Mouse (Mus musculus) mouse embryonic stem cell (cell line): ENCODE results near the gene Zpbp.

Experiments
- in situ Hi-C, 2 experiments: fragments of 300-500 bp; cut with MboI; formaldehyde crosslinking; loops; 1 replicate in 1 of 2; 3 replicates in 1 of 2; pipeline ENCODE4 v1.14.3; 2019 to 2020; ENCODE audit warnings: low sequenced_read_pairs in 2 of 2, low pct_unique_long_range_greater_than_20kb in 1 of 2, mixed read lengths in 1 of 2; ENCODE audit not compliant: unreplicated experiment in 1 of 2

Zpbp gene

DNA sequence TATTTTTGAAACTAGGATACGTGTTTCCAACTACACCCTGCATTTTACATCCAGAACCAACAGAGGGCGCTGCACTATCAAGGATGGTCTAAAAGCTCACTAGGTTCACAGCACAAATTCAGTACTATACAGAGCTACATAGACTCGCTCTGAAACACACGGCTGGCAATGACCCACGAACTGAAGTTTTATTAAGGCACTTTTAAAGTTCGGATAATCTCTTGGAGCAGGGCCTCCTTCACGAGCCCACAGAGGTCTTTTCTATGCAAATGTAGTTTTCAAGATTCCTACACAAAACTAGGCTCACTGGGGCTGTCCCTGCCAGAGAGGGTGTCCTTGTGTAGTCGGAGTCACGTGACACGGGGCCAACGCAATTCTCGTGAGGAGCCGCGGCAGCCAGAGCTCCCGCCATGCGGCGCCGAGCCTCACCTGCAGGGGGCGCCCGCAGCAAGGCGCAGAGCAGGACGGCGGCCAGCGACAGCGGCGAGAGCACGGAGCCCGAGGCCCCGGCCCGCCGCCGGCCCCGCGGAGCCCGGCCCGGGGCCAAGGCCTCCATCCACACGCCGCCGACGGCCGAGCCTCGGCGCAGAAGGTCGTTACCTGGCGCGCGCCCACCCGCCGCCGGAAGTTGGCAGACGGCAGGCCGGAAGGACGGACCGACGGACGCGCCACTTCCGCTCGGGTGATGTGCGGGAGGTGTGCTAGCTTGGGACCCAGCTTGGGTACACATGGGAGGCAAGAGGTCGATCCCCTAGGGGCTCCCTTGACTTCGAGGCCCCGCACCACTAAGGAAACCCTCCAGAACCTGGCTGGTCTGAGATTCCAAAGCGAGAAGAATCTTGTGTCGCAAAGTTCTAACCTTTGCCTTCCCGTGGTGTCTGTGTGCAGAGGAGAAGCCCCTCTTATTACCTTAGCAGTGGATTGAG lies at the start of gene Zpbp, which contains the start of gene Spata48:
Gene Zpbp (minus strand): TSS at position 774 of the 926 bp plus-strand sequence.
Gene Spata48 (plus strand): TSS at position 460 of the 926 bp plus-strand sequence.
- in situ Hi-C loops, result no loop called here

- in situ Hi-C loops, result no loop called here
Measured at GRCm38 (mm10) chr11:11509413-11509812, 47.2 kb upstream of the Zpbp start.

GRCm38 (mm10) chr11:11506187-11506586 lies 44.0 kb upstream of the Zpbp start:
- in situ Hi-C loops, result no loop called here

DNA sequence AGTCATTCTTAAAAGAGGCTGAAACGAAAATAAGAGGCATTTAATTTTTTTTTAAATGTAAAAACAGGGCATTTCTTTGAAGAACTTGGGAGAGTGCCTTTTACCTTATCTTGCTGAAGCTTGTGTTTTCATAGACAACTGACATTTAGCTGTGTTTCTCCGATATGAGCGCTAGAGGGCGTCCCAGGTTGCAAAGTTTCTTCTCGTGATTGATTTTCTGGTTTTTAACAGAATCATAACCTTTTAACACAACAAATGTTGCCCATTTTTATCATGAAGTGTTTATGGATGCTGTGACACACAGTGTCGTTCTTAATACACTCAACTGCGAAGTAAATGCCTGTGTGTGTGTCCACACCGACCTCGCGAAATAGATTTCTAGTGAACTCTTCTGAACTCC lies 37.7 kb upstream of the Zpbp start:
- in situ Hi-C loops, result no loop called here

DNA sequence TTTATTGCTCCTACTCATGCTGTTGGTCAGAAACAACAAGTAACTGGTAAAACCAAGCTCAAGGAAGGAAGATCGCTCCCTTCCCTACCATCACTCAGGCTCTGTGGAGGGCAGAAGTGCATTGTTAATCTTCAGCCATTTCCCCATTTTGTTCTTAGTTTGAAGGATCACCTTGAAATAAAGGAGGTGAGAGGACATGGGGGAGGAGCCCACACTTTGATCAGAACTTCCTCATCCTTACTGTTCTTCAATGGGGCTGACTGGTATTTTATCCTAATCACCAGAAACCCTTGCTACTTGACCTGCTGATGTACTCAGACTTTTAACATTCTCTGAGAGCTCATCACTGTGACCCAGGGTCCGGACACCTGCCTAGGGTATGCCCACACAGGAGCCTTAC lies 33.5 kb upstream of the Zpbp start:
- in situ Hi-C loops, result no loop called here

DNA sequence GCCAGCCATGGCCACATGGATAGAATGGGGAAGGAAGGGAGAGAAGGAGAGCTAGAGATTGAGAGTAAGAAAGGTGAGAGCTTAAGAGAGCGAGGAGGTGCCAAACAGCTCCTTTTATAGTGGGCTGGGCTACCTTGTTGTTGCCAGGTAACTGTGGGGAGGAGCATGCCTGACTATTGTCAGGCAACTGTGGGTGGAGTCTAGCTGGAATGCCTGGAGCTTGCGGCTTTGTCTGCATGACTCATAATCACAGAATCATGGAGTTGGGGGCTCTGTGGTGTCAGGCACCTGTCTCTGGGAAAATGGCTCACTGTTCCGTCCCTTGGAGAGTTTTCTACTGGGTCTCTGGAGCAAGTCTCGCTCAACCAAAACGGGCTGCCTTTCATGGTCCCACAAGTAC lies 29.8 kb upstream of the Zpbp start:
- in situ Hi-C loops, result no loop called here

GRCm38 (mm10) chr11:11484378-11484777 lies 22.2 kb upstream of the Zpbp start:
- in situ Hi-C loops, result no loop called here

DNA sequence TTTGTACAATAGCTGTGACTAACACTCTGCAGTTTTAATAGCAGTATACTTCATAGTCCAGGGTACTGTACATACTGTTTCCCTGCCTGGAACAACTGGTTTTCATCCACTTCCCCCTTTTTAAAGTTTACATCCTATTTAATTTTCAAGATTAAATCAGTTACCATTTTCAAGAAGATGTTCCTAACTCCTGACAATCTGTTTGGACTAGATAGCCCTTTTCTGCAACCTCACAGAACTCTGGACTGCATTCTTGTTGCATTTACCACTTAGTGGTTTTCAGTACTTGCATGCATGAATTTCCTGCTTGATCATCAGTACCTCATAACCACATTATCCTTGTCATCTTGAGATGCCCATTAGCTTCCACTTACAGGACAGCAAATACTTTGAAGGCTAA lies 6.7 kb upstream of the Zpbp start:
- in situ Hi-C loops, result no loop called here

GRCm38 (mm10) chr11:11462561-11462890 lies 318 bp upstream of the Zpbp start:
- in situ Hi-C loops, result no loop called here

GRCm38 (mm10) chr11:11455037-11455436 lies 7.2 kb downstream of the Zpbp start:
- in situ Hi-C loops, result no loop called here

DNA sequence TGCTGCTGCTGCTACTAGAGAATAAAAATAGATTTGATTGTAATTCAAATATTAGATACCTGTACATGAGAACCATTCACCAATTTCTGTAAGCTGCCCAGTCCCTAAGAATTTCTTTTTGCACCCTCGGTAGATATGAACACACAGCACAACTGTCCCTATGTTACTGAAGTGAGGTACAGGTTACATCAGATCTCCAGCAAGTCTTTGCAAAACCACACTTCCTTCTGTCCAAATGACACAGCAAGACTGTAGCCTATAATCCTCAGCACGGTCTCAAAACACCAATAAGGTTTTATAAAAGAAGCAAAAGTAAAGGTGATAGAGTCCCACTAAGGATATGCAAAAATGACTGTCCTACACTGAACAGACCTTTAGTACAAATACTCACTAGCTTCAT lies 44.9 kb downstream of the Zpbp start:
- in situ Hi-C loops, result no loop called here

- in situ Hi-C loops, result no loop called here
Measured at GRCm38 (mm10) chr11:11414188-11414587, 48.0 kb downstream of the Zpbp start.

GRCm38 (mm10) chr11:11394686-11395085 lies 67.5 kb downstream of the Zpbp start:
- in situ Hi-C loops, result no loop called here

GRCm38 (mm10) chr11:11393164-11393563 lies 69.0 kb downstream of the Zpbp start:
- in situ Hi-C loops, result no loop called here

DNA sequence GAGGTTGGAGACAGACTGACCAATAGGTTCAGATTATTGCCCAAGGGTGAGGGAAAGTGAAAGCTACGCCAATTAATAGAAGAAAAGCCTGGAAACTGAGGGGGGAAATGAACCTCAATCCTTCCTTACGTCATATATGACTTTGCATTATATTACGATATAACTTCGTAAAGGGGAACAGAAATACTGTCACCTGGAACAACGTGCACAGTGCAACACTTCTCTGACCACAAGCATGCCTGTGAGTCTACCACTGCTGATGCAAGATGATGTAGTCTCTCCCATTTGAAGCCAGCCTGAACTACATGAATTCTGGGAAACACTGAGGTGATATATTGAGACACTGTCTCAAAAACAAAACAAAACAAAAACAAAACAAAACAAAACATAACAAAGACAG lies 90.9 kb downstream of the Zpbp start:
- in situ Hi-C loops, result no loop called here

DNA sequence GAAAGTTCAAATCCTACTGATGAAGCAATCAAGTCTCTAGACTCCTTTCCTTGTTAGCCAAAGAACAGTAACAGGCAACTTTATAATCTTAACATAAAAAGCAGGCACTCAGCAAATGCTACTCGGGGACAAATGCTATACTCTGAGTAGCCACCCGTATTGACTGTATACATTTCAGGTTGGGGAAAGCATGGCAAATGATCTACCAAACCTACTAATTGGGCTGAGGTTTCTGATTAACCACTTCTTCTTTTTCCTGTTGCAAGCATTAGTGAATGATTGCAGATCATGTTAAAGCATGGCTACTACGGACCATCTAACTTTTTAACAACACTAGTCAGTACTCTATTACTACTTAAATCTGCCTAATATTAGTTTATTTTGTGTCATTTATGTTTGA lies 178.7 kb downstream of the Zpbp start:
- in situ Hi-C loops, result no loop called here

- in situ Hi-C loops, result no loop called here
Measured at GRCm38 (mm10) chr11:11280128-11280527, 182.1 kb downstream of the Zpbp start.

- in situ Hi-C loops, result no loop called here
Measured at GRCm38 (mm10) chr11:11257348-11257747, 204.9 kb downstream of the Zpbp start.

DNA sequence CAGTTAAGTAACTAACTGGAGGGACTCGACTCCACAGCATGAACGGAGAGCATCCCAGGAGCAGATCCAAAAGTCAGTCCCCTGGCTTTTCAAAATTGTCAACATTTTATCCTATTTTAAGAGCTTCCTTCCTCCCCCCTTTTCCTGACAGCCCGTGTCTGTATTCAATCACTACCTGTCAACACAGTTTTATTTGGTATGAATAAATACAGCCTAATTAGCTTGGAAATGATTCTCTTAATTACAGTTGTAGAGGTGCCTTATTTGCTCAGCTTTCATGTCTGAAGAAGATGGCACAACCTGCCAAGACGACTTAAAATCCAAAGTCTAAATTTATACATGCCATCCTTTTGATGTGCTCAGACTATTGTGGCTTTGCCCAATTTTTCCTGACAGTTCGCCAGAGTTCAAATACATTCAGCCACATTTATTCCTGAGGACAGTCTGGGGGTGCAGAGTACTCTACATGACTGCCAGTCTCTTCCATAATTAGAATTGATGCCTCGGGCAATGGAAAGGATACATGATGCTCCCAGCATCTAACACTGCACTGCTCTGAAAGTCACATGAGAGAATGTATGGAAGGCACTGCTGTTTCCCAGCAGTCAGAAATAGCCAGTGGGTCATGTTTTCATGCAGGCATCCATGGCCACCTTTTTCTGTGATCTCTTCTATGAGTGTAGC lies 219.4 kb downstream of the Zpbp start:
- in situ Hi-C loops, result no loop called here

DNA sequence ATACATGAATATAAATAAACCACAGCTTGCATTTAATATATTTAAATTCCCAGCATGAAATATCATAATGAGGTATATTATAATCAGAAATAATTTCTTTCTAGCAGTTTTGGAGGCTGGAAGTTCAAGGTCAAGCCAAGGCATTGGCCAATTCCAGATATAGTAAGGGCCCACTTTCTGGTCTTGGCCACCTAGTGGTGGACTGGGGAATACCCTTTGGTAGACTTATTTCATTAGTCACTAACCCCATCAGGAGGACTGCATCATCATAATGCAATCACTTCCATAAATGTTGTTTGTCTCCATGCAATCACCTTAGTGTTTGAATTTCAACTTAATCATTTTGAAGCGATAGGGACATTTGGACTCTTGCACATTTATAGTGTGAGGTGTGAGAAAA lies 222.9 kb downstream of the Zpbp start:
- in situ Hi-C loops, result no loop called here
